Comparison of ENCODE assay signal across 9 mouse cellular contexts in the genomic region with DNA sequence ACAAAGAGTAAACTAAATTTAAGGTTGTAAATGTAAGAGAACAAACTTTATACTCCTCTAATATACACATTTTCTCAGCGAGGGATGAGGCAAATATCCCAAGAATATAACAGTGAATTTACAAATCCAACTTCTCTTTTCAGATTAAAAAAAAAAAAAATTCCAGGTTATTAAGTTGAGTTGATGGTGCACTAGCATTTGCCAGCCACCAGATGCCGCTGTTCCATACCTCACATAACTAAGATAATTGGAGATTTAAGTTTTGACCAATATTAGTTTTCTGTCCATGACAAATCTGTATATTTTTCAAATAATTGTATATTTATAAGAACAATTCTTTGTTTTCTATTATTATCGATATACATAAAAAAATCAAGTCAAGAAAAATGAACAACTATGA.
A peak's percentile ranks its signal among the peaks of the same experiment; 100 is the strongest.
DNase-seq lines count a peak whose midpoint lies in the region; ATAC-seq lines count a peak whose summit lies in the region.
"Had no signal": no experiment of that assay in that cellular context is flagged by ENCODE, and none has a peak within 500 bp of the region (broad histone marks: within the 10 kb centered on the region; RNA-seq: fewer than 3 reads in every experiment).

No protein-coding gene starts in this region.

- no peaks in the 10 kb centered on the region for H3K4me1 ChIP-seq in limb, embryonic 11.5 days (ENCODE audit: control insufficient read depth, insufficient read depth, low read length)
- H3K4me1 ChIP-seq: stomach, embryonic 15.5 days had no signal

- no peak overlapping the region for H3K4me3 ChIP-seq in limb, embryonic 11.5 days (ENCODE audit: low read depth, low read length)
- H3K4me3 ChIP-seq: stomach, embryonic 15.5 days had no signal

- H3K9ac ChIP-seq in limb, embryonic 11.5 days (ENCODE audit: low read length) = no peak overlapping the region
- H3K9ac ChIP-seq: stomach, embryonic 15.5 days had no signal

- H3K36me3 ChIP-seq in limb, embryonic 11.5 days (ENCODE audit: control insufficient read depth, insufficient read depth, low read length) = no peaks in the 10 kb centered on the region
- H3K36me3 ChIP-seq: stomach, embryonic 15.5 days had no signal

- peak; percentile 25 for DNase-seq in adrenal gland, postnatal 25 days
- DNase-seq in adrenal gland, adult 8-10 months = no peak
- DNase-seq in kidney, postnatal 14 days = peak; percentile 5
- DNase-seq in kidney, adult 18-20 months = no peak
- peak; percentile 16 for DNase-seq in Muller cell, postnatal 12 days (ENCODE audit: inconsistent ontology term)
- DNase-seq in limb, embryonic 11.5 days (ENCODE audit: low spot score) = peak; percentile 42
- no peak for DNase-seq in urinary bladder, adult 18-20 months (ENCODE audit: low spot score in 2 of 2)
- DNase-seq in gastrocnemius, postnatal 36 days = no peak

- H3K4me2 ChIP-seq in limb, embryonic 11.5 days (ENCODE audit: low read depth, severe bottlenecking) = no peak overlapping the region
- H3K4me2 ChIP-seq: stomach, embryonic 15.5 days had no signal

- no peaks in the 10 kb centered on the region for H3K9me3 ChIP-seq in limb, embryonic 11.5 days (ENCODE audit: control insufficient read depth, low read length)
- H3K9me3 ChIP-seq: stomach, embryonic 15.5 days had no signal

- no peak for ATAC-seq in limb, embryonic 11.5 days (ENCODE audit: insufficient number of reproducible peaks, low FRiP score, low TSS enrichment, low read depth)

- WGBS in limb, embryonic 11.5 days = 11% methylated on average over 3 of the region's 3 CpGs

- H3K27me3 ChIP-seq in limb, embryonic 11.5 days (ENCODE audit: control insufficient read depth, insufficient read depth, low read length) = no peaks in the 10 kb centered on the region
- H3K27me3 ChIP-seq: stomach, embryonic 15.5 days had no signal

- H3K27ac ChIP-seq in limb, embryonic 11.5 days (replicated peaks; ENCODE audit: low read depth, low read length) = no peak overlapping the region
- H3K27ac ChIP-seq: stomach, embryonic 15.5 days had no signal

- intact Hi-C loops in gastrocnemius, postnatal 36 days (cut with DNase I) = no loop called here

Comparison
In these comparisons a context has a peak if more than half of its experiments do, and no peak if none do; other contexts are left out.
1. DNase-seq: peak in adrenal gland, postnatal 25 days (single experiment), kidney, postnatal 14 days (single experiment), Muller cell, postnatal 12 days (single experiment) and limb, embryonic 11.5 days (single experiment); none in adrenal gland, adult 8-10 months (single experiment), kidney, adult 18-20 months (single experiment), urinary bladder, adult 18-20 months (0 of 2) and gastrocnemius, postnatal 36 days (0 of 2).